3 mouse cellular contexts compared by ENCODE assay signal in the genomic region with DNA sequence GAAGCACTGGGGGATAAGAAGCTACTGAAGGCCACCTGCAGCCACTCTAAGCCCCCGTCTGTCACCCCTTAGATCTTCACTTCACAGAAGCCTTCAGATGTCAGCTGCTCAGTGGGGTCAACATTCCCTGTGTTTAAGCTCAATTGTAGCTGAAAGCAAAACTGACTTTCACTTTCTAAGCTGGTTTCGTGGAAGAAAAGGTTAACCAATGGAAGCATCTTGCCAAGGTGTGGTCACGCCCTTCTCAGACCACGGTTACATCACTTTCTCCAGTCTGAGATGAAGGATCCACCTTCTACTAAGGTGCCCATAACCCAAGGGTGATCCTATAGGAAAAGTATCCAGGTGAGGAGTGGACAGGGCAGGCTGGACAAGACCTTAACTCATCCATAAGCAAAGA. TPM values are rescaled to one million over a fixed set of nuclear protein-coding genes. Genes with fewer than 3 reads are reported as not detected.
"Had no signal": no experiment of that assay in that cellular context is flagged by ENCODE, and none has a peak within 500 bp of the region (broad histone marks: within the 10 kb centered on the region; RNA-seq: fewer than 3 reads in every experiment).

No protein-coding gene starts in this region.

RNA-seq across cellular contexts. Expression of a gene that starts 36.2 kb away (rescaled TPM):
- polyA plus RNA-seq: liver, embryonic 16.5 days; midbrain, embryonic 11.5 days; small intestine, adult 2 months had no signal
